Mouse (Mus musculus) embryo, embryonic 10 days (tissue): ENCODE data around the gene Lctl.

ENCODE experiments used
- DNase-seq: peaks from one replicate; pipeline ENCODE4 v3.0.0-alpha.2; 2015; ENCODE audit warnings: low spot score

The Lctl gene

DNA sequence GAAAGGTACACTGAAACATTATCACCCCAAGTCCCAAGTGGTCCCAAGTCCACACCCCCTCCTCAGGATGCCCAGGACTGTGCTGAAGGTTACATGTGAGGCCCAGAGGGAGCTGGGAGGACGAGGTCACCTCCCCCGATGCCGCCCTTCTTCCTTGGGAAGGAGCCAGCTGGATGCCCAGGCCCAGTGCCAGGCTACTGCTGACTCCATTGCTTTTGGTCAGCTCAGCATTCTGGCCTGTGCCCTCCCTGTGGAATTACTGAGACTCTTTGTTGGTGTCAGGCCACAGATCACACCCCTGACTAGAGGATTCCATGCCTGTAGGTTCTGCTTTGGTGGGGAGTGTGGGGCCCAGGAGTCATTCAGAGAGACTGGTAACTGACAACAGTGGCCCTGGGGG, at the start of gene Lctl:
Gene Lctl (plus strand): TSS at position 272 of the 400 bp plus-strand sequence.
- no peak for DNase-seq

DNA sequence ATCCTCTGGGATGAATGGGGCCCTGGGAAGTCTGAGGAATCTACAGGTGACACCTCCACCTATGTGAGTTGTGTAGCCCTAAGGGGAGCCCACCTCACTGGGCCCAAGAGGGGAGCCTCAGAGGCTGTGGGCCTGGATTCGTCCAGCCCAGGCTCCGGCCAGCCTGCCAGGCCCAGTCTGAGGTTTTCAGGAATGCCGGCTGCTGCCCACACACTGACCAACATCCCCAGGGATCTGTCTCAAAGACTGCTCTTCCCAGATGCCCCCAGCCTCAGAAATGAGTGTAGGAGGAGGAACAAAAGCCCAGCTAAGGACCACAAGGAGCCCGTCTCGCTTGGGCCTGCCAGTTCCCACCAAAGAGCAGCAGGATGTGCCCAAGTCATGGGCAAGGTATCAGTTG, 49.2 kb upstream of the Lctl start:
- DNase-seq = no peak

DNA sequence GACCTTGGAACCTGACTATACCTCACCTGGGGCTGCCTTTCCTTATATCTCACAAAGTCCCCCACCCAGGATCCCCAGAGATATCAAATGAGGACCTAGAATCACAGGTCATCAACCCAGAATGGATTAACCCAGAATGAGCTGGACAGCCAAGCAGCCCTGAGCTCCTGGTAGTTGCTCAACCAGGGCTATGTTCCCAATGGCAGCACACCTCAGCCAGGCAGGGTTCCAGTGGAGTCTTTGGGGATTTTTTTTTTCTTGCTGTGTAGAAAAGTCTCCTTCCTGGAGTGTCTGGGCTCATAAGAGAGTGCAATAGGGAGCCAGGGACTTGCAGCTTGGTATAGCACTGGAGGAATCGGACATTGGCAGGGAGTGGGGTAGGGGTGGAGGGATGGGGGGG, 48.4 kb upstream of the Lctl start:
- DNase-seq = no peak

DNA sequence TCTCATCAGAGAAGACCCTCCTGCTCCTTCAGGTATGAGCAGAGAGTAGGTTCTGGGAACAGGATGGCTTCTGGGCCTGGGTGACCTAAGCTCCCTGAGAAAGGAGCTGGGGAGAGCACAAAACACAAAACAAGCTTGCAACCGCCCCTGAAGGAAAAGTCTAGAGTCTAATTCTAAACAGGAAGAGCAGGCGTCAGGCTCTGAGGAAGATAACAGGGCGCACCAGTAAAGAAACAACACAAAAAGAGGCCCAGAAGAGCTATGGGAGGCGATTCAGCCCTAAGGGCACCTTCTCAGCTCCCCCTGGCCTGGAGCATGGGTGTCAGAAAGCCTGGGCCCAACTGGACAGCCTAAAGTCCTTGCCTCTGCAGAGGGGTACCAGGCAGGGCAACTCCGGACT, 47.8 kb upstream of the Lctl start:
- DNase-seq = no peak

DNA sequence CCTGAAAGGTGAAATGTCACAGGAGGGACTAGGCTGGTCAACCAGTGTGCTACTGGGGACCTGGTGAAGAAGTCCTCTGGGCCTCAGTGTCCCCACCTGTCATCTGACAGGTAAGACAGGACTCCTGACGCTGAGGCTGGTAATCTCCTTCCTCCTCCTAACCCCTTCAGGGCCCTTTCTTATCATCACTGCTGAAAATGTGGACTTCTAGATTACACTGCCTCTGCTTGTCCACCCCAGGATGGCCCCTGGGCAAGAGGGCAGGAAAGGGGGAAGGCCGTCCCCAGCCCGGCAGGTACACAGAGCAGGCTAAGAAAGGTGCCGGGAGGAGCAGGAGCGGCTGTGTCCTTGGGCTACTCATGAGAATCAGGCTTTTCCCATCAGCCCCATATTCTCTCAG, 46.3 kb upstream of the Lctl start:
- DNase-seq = no peak

DNA sequence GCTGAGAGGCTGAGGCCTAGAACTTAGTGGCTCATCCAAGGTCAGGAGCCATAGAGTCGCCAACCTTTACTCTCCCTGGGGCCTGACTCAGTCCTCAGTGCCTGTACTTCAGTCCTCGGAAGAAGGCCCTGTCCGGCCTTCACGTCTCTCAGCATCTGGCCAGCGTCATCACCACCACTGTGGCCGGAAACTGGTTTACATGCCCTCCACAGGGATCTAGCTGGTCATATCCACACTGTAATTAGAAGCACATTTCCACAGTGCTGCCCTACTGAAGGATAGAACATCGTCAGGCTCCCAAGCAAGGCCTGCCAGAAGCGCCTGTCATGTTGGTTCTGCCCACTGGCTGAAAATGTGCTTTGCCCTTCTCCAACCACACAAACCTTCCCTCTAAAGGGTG, 42.1 kb upstream of the Lctl start:
- DNase-seq = peak; percentile 46

DNA sequence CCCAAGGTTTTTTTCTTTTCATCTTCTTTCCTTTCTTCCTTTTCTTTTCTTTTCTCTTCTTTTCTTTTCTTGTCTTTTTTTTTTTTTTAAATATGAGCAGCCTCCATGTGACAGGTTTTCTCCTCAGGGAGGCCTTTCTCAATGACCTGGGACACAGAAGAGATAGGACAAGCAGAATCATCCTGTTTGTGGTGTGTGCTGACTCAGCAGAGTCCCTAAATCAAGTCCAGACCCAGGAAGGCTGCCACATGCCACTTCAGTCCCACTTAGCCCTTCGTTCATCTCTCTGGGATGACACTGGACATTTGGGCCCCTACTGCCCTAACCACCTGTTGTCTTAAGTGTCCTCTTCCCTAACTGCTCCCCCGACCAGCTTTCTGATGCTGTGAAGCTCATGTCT, 40.5 kb upstream of the Lctl start:
- no peak for DNase-seq

DNA sequence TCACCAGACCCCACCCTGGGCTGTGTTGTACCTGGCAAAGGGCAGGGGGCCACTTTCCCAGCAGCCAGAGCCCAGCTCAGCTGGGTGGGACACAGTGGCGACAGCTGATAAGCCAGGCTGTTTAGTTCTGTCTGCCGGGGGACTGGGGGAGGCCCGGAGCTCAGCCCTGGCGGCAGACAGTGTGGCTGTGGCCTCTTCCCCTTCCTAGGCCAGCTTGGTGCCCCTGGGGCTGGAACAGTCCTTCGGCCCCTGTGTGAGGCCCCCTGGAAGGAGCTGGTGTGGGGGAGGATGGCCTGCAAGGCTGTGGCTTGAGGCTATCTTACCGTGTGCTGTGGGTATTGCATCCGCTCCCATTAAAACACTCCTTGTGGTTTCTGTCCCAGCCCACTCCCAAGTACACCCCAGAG, 38.6 kb upstream of the Lctl start:
- DNase-seq = peak; percentile 35

DNA sequence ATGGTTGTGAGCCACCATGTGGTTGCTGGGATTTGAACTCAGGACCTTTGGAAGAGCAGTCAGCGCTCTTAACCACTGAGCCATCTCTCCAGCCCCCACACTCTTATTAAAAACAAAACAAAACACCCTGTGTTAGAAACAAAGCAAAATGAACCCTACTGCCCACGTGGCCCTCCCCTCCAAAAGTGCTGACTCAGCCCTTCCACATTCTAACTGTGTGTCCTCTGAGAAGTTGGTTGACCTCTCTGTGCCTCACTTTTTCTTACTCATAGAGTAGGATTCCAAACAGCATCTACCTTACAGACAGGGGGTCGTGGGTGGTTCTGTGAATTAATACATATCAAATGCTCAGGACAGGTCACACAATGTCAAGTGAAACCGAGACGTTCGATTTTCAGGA, 37.0 kb upstream of the Lctl start:
- no peak for DNase-seq

DNA sequence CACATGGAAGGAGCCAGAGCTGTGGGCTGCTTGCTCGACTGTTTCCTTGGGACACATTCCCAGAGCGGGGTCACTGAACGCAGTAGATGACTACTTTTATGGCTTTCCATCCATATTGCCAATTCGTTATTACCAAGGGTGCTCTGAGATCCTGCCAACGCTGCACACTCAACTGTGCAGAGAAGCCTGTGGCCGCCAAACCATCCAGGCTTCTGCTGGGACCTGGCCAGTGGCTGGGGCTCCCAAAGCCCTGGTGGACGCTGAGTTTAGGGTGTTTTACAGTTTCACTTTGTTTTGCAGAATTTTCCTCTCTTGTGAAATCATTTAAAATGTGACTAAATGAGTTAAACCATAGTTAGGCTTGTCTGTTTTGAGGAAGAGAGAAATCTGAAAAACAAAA, 32.7 kb upstream of the Lctl start:
- DNase-seq = no peak

DNA sequence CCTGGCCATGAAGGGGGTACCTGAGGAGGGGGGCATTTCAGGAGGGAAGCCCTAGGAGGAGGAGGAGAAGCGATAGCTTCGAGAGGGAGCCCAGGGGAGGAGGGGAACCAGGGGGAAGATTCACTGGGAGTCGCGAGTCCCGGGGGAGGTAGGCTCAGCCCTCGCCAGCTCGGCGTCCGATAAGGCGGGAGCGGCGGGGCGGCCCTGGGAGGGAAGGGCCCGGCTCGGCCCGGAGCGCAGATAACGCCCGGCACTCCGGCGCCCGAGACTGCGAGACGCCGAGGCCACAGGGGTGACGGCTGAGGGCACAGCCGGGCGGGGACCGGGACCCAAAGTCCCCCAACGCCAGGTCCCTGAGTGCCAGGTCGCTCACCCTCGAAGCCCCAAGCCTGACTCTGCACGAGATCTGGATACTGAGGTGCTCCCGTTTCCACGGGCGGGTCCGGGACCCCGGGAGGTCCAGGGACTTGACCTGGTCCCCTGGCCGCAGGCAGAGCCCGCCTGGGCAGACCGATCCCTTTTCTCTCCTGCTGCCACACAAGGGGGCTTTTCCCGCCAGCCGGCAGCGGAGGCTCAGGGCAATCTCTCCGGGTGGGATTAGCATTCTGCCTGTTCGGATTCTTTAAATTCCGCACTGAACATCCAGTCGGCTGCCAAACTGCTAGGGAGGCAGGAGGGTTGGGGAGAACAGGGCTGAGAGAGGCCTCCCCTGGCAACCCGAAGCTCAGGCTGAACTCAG, 32.1 kb upstream of the Lctl start:
- DNase-seq = peak; percentile 68

DNA sequence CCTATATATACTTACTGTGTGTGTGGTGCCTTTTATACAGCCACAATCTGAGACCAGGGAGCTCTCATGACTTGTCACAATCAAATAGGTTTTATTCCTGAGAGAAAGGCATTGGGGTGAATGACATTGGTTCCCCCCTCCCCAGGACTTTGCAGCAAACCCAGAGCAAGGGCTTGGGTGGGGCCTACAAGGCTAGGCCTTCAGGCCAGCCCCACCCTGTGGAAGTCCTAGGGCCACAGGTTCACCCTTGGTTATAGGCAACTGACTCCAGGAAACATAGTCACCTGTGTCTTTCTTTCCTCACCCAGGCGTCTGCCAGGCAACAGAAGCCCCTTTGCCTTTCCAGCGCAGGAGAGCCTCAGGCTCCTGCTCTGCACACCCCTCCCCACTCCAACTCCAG, 31.0 kb upstream of the Lctl start:
- no peak for DNase-seq

DNA sequence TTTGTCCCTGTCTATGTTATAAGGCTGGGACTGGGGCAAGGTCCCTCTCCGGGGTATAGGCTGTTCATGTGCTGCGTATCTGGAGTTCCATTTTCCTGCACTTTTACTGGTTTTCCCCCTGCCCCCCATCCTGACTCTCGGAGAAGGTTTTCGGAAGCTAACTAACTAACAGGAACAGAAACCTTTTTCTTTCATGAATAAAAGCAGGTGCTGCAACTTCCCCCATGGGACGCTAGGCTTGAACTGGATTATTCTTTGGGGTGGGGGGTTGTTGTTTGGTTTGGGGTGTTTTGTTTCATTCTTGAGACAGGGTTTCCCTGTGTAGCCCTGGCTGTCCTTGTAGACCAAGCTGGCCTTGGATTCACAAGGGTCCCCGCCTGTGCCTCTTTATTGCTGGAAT, 30.4 kb upstream of the Lctl start:
- no peak for DNase-seq

DNA sequence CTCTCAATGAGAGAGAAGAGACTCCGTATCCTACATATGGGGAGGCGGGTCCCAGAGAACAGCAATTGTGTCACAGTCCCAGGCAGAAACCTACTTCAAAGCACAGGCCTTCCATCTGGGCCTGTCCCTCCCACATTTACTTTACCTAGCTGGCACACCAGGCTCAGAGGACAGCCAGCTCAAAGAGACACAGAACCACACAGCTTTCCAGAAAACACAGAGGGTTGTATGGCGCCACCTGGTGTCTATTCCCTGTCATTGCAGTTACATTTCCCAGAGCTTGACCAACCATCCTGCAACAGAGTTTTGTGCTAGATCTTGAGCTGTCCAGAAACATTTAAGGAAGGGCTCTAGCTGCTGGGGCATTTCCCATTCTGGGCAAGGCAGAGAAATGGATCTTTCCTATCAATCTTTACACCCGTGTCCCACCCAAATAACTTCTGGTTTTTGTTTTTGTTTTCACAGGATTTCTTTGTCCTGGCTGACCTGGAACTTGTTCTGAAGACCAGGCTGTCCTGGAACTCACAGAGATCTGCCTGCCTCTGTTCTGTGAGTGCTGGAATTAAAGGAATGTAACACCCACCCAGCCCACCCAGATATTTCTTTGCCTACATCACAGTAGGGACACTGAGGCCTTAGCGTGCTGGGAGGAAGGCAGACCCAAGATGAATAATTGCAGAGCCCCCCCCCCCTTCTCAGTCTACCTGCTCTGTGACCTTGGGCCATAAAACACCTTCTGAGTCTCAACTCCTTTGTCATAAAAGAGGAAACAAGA, 29.3 kb upstream of the Lctl start:
- DNase-seq = peak; percentile 87

DNA sequence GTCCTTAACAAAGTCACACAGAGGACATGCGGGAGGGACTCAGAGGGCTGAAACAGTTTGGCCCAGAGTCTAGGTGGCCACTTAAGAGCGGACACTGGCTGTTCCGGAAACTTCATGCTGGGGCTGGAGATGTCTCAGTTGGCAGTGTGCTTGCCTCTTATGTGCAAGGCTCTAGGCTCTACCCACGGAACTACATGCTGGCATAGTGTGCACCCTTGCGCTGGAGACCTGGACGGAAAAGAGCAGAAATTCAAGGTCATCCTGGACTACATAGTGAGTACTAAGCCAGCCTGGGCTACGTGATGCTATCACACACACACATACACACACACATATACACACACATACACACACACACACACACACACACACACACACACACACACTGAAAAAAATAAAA, 28.6 kb upstream of the Lctl start:
- no peak for DNase-seq

DNA sequence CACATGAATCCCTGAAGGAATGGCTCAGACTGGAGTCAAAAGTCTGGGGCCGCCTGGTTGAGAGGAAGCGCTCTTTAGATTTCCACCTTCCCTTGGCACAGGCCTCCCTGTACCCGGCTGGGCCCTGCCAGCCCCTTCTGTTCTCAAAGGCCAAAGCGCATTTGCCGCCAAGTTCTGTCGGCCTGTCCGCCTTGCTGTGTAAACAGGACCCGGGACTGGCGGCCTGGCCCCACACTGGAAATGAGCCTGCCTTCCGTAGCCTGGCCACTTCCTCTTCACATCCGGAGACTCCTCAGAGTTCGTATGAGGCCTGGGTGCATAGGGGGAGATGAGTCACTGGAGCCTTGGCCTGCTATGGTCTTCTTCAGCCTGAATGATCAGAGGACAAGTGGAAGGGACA, 27.9 kb upstream of the Lctl start:
- no peak for DNase-seq

DNA sequence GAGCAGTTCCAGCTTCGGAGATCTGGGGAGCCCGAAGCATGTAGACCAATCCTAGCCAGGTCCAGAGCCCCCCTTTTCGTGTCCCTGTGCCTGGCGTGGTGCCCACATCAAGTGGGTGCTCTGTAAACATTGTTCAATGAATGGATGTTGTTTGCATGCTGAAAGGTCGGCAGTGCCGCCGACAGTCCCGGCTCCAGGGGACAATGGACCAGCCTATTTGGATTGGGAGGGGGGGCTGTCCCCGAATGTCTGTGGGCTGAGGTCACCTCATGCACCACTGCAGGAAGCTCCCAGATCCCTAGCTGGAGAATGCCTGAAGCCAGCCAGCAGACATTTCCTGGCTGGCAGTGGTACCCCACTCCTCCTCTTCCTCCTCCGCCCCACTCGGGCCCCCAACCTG, 22.9 kb upstream of the Lctl start:
- no peak for DNase-seq

DNA sequence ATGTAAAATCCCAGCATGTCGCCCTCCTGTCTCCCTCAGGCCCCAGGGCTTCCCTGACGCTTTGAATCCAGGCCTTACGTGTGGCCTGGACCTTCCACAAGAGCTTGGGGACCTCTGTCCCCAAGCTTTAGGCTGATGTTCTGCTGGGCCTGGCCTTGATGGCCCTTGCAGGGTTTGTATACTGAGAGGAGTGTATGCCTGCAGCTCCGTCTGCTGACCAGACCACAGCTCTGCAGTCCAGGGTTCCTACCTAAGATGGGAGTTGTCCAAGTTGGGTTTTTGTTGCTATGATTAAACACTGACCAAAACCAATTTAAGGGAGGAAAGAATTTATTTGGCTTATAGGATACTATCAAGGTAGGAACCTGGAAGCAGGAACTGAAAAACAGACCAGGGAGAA, 18.7 kb upstream of the Lctl start:
- DNase-seq = no peak

DNA sequence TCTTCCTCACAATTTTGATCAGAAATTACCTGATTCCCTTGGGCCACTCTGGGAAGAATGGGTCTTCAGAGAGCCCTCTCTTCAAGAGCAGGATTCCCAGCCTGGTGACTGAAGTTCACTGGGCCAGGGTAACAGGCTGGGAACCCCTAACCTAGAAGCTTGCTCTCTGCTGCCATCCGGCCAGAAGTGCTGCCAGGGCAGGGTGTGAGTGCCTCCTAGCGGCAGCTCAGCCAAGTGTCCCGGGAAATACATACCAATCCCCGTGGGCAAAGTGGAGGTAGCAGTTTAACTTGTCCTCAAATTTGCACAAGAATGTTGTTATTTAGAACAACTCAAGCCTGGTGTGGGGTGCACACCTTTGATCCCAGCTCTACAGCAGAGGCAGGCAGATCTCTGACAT, 16.5 kb upstream of the Lctl start:
- DNase-seq = peak; percentile 87

DNA sequence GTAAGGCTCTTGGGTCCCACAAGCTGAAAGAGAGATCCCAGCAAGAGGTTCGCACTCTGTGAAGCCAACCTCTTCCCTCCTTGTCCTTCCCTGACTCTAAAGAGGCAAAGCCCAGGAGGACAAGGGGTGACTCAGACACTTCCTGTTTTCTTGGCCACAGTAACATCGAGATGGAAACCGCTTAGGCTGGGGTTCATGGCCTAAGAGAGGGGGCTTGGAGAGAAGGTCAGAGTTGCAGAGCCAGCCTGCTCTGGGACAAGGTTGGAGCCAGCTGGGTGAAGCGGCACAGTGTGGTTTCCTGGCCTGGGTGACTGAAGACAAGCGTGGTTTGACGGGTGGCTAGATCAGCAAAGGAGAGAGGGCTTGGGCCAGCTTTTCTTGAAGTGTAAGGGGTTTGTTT, 11.6 kb upstream of the Lctl start:
- DNase-seq = no peak

DNA sequence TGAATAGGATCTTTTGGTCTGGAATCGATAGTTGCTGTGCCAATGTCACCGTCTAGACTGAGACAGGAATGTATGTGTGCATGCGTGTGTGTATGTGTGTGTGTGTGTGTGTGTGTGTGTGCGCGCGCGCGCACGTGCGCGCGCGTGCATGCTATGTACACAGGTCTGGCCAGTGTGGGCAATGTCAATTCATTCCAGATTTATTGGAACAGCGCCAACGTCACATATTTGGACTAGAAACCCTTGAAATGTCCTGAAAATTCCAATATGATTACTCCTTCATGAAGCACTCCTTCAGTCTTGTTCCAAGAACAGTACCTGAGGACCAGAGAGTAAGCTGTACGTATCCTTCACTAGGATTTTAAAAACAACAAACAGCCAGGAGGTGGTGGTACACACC, 6.4 kb upstream of the Lctl start:
- no peak for DNase-seq

DNA sequence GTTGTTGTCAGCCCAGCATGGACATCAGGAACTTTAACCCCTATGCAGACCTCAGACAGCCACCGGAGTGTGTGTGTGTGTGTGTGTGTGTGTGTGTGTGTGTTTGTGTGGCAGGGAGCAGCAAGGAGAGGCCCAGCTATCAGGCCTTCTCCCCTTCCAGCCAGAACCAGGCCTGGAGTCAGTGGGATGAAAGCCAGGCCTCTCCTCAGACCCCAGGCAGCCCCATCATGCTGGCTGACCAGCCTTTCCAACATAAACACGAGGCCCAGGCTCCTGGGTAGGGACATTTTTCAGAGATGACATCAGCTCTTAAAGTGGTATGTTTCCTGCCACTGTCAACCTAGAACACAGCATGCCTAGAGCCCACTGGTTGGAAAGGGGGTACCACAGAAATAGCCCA, 2.3 kb upstream of the Lctl start:
- peak; percentile 44 for DNase-seq

DNA sequence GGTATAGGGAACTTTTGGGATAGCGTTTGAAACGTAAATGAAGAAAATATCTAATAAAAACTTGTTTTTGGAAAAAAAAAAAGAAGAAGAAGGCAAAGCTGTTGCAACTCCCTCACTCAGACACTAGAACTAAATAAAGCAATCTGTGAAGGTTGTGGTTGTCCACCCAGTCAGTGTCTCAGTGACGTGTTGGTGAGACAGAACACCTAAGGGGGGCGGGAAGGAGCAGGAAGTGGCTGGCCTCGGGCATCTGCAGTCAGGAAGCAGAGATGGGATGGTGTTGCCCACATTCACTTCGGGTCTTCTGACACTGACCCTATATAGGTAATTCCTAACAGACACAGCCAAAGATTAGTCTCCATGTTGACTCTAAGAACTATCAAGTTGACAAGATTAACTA, 1.2 kb upstream of the Lctl start:
- DNase-seq = no peak

DNA sequence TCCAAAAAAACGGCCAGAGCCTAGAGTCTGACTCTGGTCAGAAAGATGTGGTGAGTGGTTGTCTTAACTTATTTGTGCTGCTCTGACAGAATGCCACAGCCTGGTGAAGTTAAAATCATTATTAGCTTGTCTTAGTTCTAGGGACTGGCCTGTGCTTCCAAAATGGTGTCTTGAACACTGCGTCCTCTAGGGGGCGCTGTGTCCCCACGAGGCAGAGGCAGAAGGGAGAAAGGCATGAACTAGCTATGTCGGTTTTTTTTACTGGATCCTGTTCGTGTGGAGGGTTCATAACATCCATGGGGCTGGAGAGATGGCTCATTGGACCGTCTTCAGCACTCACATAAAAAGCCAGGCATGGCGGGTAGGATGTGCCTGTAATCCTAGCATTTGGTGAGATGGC, 3.0 kb downstream of the Lctl start:
- DNase-seq = peak; percentile 79
